Mouse (Mus musculus) WW6 (cell line): ENCODE data around the gene Ubxn11.

Experiments used
- DNase-seq: peaks from one replicate; pipeline ENCODE4 v3.0.0-alpha.2; 2013; ENCODE audit warnings: low read depth, low spot score

Ubxn11 gene

GRCm38 (mm10) chr4:134118126-134118800 lies 15.9 kb downstream of the Ubxn11 start:
- no peak for DNase-seq

- no peak for DNase-seq
Observed at GRCm38 (mm10) chr4:134119042-134119441, 16.7 kb downstream of the Ubxn11 start.

- no peak for DNase-seq
Observed at GRCm38 (mm10) chr4:134119644-134120043, 17.3 kb downstream of the Ubxn11 start.

GRCm38 (mm10) chr4:134120192-134120805 lies 17.9 kb downstream of the Ubxn11 start:
- DNase-seq = no peak

GRCm38 (mm10) chr4:134120916-134121315 lies 18.5 kb downstream of the Ubxn11 start:
- DNase-seq = no peak

- DNase-seq = no peak
Observed at GRCm38 (mm10) chr4:134121571-134121970, 19.2 kb downstream of the Ubxn11 start.

GRCm38 (mm10) chr4:134122281-134122680 lies 19.9 kb downstream of the Ubxn11 start:
- no peak for DNase-seq

GRCm38 (mm10) chr4:134123147-134123546 lies 20.8 kb downstream of the Ubxn11 start:
- no peak for DNase-seq

- no peak for DNase-seq
Observed at GRCm38 (mm10) chr4:134123680-134124551, 21.5 kb downstream of the Ubxn11 start.

GRCm38 (mm10) chr4:134125383-134126060 lies 23.2 kb downstream of the Ubxn11 start:
- DNase-seq = no peak

- no peak for DNase-seq
Observed at GRCm38 (mm10) chr4:134126300-134127120, 24.1 kb downstream of the Ubxn11 start.

- no peak for DNase-seq
Observed at GRCm38 (mm10) chr4:134127121-134127455, 24.7 kb downstream of the Ubxn11 start.

GRCm38 (mm10) chr4:134127793-134128192 lies 25.4 kb downstream of the Ubxn11 start:
- no peak for DNase-seq

- DNase-seq = no peak
Observed at GRCm38 (mm10) chr4:134128221-134128982, 26.0 kb downstream of the Ubxn11 start, which contains the start of gene Sh3bgrl3. Gene Sh3bgrl3, minus strand, starts transcription at chr4:134128789.

- no peak for DNase-seq
Observed at GRCm38 (mm10) chr4:134128983-134129362, 26.6 kb downstream of the Ubxn11 start.

GRCm38 (mm10) chr4:134129482-134129881 lies 27.1 kb downstream of the Ubxn11 start:
- no peak for DNase-seq

- DNase-seq = no peak
Observed at GRCm38 (mm10) chr4:134132117-134132516, 29.7 kb downstream of the Ubxn11 start.

GRCm38 (mm10) chr4:134132519-134133095 lies 30.2 kb downstream of the Ubxn11 start:
- DNase-seq = no peak

GRCm38 (mm10) chr4:134136280-134136926 lies 34.0 kb downstream of the Ubxn11 start:
- no peak for DNase-seq
